Mouse (Mus musculus) stomach, embryonic 16.5 days (tissue): Measurements from ENCODE around the gene Slc16a3. TPM values are rescaled to one million over a fixed set of nuclear protein-coding genes. Genes with fewer than 3 reads are reported as not detected.

Source experiments
- ATAC-seq: fragments of 200-750 bp; cut with Nextera tagmentation; 2 replicates; pipeline ENCODE4 v1.8.0; 2017; ENCODE audit warnings: moderate number of reproducible peaks, moderate TSS enrichment; ENCODE audit not compliant: insufficient read depth, low FRiP score
- H3K27ac ChIP-seq: fragments of 300-500 bp; sonication (generic); 2 replicates; pipeline ENCODE4 v1.5.1; 2014; ENCODE audit warnings: low read length
- H3K27me3 ChIP-seq: fragments of 300-500 bp; sonication (generic); 2 replicates; pipeline ENCODE4 v1.6.1; 2014; ENCODE audit warnings: low read length, control low read depth, mixed read lengths; ENCODE audit not compliant: control insufficient read depth, insufficient read depth
- H3K36me3 ChIP-seq: fragments of 300-500 bp; sonication (generic); 2 replicates; pipeline ENCODE4 v1.6.1; 2014; ENCODE audit warnings: low read length; ENCODE audit not compliant: control insufficient read depth, insufficient read depth
- H3K4me1 ChIP-seq: fragments of 300-500 bp; sonication (generic); 2 replicates; pipeline ENCODE4 v1.6.1; 2014; ENCODE audit warnings: low read length, control low read depth, mixed read lengths; ENCODE audit not compliant: control insufficient read depth, insufficient read depth
- H3K4me2 ChIP-seq: fragments of 300-500 bp; sonication (generic); 2 replicates; pipeline ENCODE4 v1.6.1; 2014; ENCODE audit warnings: low read depth, low read length, mixed read lengths
- H3K4me3 ChIP-seq: fragments of 300-500 bp; sonication (generic); replicated peaks from 2 replicates; pipeline ENCODE4 v1.5.1; 2014; ENCODE audit warnings: mild to moderate bottlenecking, low read length
- H3K9ac ChIP-seq: fragments of 300-500 bp; sonication (generic); 2 replicates; pipeline ENCODE4 v1.6.1; 2014; ENCODE audit warnings: low read length
- H3K9me3 ChIP-seq: fragments of 300-500 bp; sonication (generic); replicated peaks from 2 replicates; pipeline ENCODE4 v1.6.1; 2016; ENCODE audit warnings: low read length, control low read depth; ENCODE audit not compliant: control insufficient read depth
- WGBS: fragments of 180-500 bp; shearing (Covaris S2); extraction: QIAGEN DNeasy Blood & Tissue Kit; methylation state at CpG from one replicate; pipeline ENCODE4 v1.1.7; 2014; 5-methylcytosine and 5-hydroxymethylcytosine counted together
- polyA plus RNA-seq: library from polyadenylated mRNA; unstranded; fragments of >200 nt; fragmentation: Nextera tagmentation; extraction: Ambion mirVana; gene quantifications from 2 replicates; pipeline ENCODE4 v1.2.1, GENCODE M21; 2015

Slc16a3 gene
- polyA plus RNA-seq, 1 experiment from 2014 or later = 64.3 TPM

- no peaks in the 10 kb centered on the region for H3K36me3 ChIP-seq
- H3K4me3 ChIP-seq = no peak overlapping the region
- 90% methylated on average over 3 of the region's 3 CpGs for WGBS
- ATAC-seq = no peak
- peaks cover 17% of the 10 kb centered on the region for H3K4me1 ChIP-seq
- no peak overlapping the region for H3K9ac ChIP-seq
- H3K9me3 ChIP-seq = no peaks in the 10 kb centered on the region
- no peaks in the 10 kb centered on the region for H3K27me3 ChIP-seq
- no peak overlapping the region for H3K27ac ChIP-seq
- no peak overlapping the region for H3K4me2 ChIP-seq
Observed at GRCm38 (mm10) chr11:120993080-120993479, 44.8 kb downstream of the Slc16a3 start.

DNA sequence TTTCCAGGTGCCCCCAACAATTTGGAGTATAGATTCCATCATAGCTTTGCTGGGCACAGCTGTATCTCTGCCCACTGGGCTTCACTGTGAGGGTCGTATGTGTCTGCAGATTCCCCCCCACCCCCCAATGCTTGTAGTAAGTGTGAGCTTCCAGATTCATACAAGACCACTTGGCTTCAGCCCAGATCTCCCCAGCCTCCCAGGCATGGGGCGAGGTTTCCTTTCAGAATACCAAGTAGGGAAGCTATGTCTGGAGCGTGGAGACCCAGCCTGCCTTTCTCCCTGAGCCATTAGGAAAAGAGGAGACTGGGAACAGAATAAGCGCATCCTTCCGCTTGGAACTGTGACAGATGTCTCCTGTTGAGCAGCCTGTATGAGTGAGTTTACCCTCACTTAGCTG, 45.3 kb downstream of the Slc16a3 start:
- Histone ChIP-seq H3K27me3 (no peaks in the 10 kb centered on the region), H3K36me3 (no peaks in the 10 kb centered on the region), H3K27ac (no peak overlapping the region), H3K4me2 (no peak overlapping the region), H3K4me1 (peaks cover 13% of the 10 kb centered on the region), H3K9me3 (no peaks in the 10 kb centered on the region), H3K9ac (no peak overlapping the region), H3K4me3 (no peak overlapping the region)
- no peak for ATAC-seq
- WGBS = 76% methylated on average over 5 of the region's 5 CpGs

DNA sequence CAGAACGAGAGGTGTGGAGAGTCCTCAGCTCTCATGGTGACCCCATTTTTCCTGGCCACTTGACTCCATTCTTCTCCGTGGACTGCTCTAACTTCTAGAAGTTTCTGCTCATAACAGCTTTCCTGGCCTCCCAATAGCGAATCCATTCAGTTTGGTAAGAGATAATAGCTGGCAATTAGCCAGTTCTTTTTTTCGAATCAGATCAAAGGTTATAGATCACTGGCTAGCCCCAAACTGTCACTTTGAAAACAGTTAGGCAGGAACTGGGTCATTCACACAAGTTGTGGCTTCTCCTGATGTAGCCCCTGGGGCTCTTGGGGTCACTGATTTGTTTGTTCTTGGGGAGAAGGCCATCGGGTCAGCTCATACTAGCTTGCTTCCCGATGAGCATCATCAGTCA, 46.5 kb downstream of the Slc16a3 start:
- H3K4me1 ChIP-seq = peaks cover 2% of the 10 kb centered on the region; the same call in 1 of the 2 replicates
- no peaks in the 10 kb centered on the region for H3K27me3 ChIP-seq
- H3K27ac ChIP-seq = no peak overlapping the region
- H3K9me3 ChIP-seq = no peaks in the 10 kb centered on the region
- H3K36me3 ChIP-seq = no peaks in the 10 kb centered on the region
- H3K4me2 ChIP-seq = no peak overlapping the region
- no peak for ATAC-seq
- H3K4me3 ChIP-seq = no peak overlapping the region
- H3K9ac ChIP-seq = no peak overlapping the region
- WGBS = 78% methylated on average over 6 of the region's 6 CpGs

DNA sequence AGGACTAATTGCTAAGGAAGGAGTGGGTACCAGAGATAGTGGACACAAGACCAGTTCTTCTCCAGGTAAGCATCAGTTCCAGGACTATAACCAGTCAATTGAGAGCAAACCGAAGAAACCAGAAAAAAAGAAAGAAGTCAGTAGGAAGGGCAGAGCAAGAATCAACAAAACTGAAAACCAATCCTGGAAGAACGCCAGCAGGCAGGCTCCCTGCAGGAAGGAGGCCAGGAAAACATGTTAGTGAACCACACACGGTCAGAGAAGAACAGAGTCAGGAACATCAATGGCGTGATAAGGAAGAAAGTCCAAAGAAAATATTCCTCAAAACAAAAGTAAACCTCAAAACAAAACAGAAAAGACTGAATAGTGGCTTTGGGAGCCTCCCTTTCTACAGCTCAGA, 53.7 kb downstream of the Slc16a3 start:
- Histone ChIP-seq H3K9me3 (no peaks in the 10 kb centered on the region), H3K4me2 (no peak overlapping the region), H3K27me3 (no peaks in the 10 kb centered on the region), H3K4me3 (no peak overlapping the region), H3K4me1 (peaks cover 5% of the 10 kb centered on the region; the same call in 1 of the 2 replicates), H3K27ac (no peak overlapping the region; the same call in 1 of the 2 replicates), H3K9ac (no peak overlapping the region), H3K36me3 (no peaks in the 10 kb centered on the region)
- whole genome bisulfite sequencing = 29% methylated on average over 4 of the region's 4 CpGs
- no peak for ATAC-seq

DNA sequence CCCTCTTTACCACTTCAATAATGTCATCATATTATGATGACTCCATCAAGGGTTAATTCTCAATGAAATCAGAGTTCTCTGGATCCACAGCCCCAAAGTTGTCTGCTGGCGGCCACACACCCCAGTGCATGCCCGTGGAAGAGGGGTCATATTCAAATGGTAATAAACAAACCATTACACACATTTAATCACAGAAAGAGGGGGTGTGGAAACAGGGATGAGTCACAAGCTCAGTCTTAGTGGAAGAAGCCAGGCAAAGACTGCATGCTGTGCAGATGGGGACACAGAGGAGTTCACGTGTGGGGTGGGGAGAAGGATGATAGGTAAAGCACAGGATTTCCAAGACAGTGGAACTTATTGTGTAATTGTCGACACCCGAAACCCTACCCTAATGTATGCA, 56.0 kb downstream of the Slc16a3 start:
- no peak overlapping the region for H3K4me3 ChIP-seq
- H3K4me1 ChIP-seq = peaks cover 5% of the 10 kb centered on the region; the same call in 1 of the 2 replicates
- ATAC-seq = no peak
- H3K27me3 ChIP-seq = no peaks in the 10 kb centered on the region
- H3K4me2 ChIP-seq = no peak overlapping the region
- H3K9ac ChIP-seq = no peak overlapping the region
- H3K36me3 ChIP-seq = no peaks in the 10 kb centered on the region
- no peak overlapping the region for H3K27ac ChIP-seq
- 60% methylated on average over 5 of the region's 5 CpGs for WGBS
- H3K9me3 ChIP-seq = no peaks in the 10 kb centered on the region

GRCm38 (mm10) chr11:121006184-121006583, 57.9 kb downstream of the Slc16a3 start:
- no peak overlapping the region for H3K4me2 ChIP-seq
- WGBS = 63% methylated on average over 6 of the region's 6 CpGs
- H3K27ac ChIP-seq = no peak overlapping the region
- no peak for ATAC-seq
- H3K4me3 ChIP-seq = no peak overlapping the region
- no peaks in the 10 kb centered on the region for H3K27me3 ChIP-seq
- no peaks in the 10 kb centered on the region for H3K9me3 ChIP-seq
- peaks cover 5% of the 10 kb centered on the region; the same call in 1 of the 2 replicates for H3K4me1 ChIP-seq
- no peaks in the 10 kb centered on the region for H3K36me3 ChIP-seq
- H3K9ac ChIP-seq = no peak overlapping the region

- no peak overlapping the region for H3K4me2 ChIP-seq
- H3K9ac ChIP-seq = no peak overlapping the region
- no peak overlapping the region for H3K4me3 ChIP-seq
- H3K4me1 ChIP-seq = no peaks in the 10 kb centered on the region
- H3K9me3 ChIP-seq = no peaks in the 10 kb centered on the region
- no peak for ATAC-seq
- H3K36me3 ChIP-seq = no peaks in the 10 kb centered on the region
- no peak overlapping the region for H3K27ac ChIP-seq
- WGBS = 93% methylated on average over 3 of the region's 3 CpGs
- H3K27me3 ChIP-seq = no peaks in the 10 kb centered on the region
Observed at GRCm38 (mm10) chr11:121010044-121010755, 61.9 kb downstream of the Slc16a3 start.

Other genes starting within 250 kb of the Slc16a3 start
- gene Cenpx, start 234.7 kb upstream of the Slc16a3 start, polyA plus RNA-seq = 138 and 153 TPM in 2 replicates
- 59.1 and 62.9 TPM in 2 replicates for gene Lrrc45, start 234.6 kb upstream of the Slc16a3 start, polyA plus RNA-seq
- gene Rac3, start 227.0 kb upstream of the Slc16a3 start, polyA plus RNA-seq = 34.6 and 35.3 TPM in 2 replicates
- 43.0 and 46.0 TPM in 2 replicates for gene Dcxr, start 221.2 kb upstream of the Slc16a3 start, polyA plus RNA-seq
- 112 and 150 TPM in 2 replicates for gene Cbr2, start 216.4 kb upstream of the Slc16a3 start, polyA plus RNA-seq
- gene Hmga1b, start 185.7 kb upstream of the Slc16a3 start, polyA plus RNA-seq = 3.9 and 8.1 TPM in 2 replicates
- 41.1 and 43.8 TPM in 2 replicates for gene Rfng, start 164.3 kb upstream of the Slc16a3 start, polyA plus RNA-seq
- gene Gps1, start 164.2 kb upstream of the Slc16a3 start, polyA plus RNA-seq = 166 and 167 TPM in 2 replicates
- 60.6 and 69.3 TPM in 2 replicates for gene Dus1l, start 152.1 kb upstream of the Slc16a3 start, polyA plus RNA-seq
- 51.9 and 55.3 TPM in 2 replicates for gene Fasn, start 123.9 kb upstream of the Slc16a3 start, polyA plus RNA-seq
- gene Ccdc57, start 15.6 kb upstream of the Slc16a3 start, polyA plus RNA-seq = 5.2 and 5.3 TPM in 2 replicates
- gene Csnk1d, start 42.9 kb downstream of the Slc16a3 start, polyA plus RNA-seq = 104 and 114 TPM in 2 replicates
- 2.2 and 2.3 TPM in 2 replicates for gene Cd7, start 90.9 kb downstream of the Slc16a3 start, polyA plus RNA-seq
- gene Sectm1b, start 115.1 kb downstream of the Slc16a3 start, polyA plus RNA-seq = 3.1 and 5.2 TPM in 2 replicates
- gene Sectm1a, start 132.7 kb downstream of the Slc16a3 start, polyA plus RNA-seq = 0.99 and 1.3 TPM in 2 replicates
- gene Tex19.2, start 170.2 kb downstream of the Slc16a3 start, polyA plus RNA-seq = not detected in 2 replicates
- gene Tex19.1, start 197.7 kb downstream of the Slc16a3 start, polyA plus RNA-seq = 0.12 TPM in 1 of 2 replicates, not detected in the other
- gene Uts2r, start 211.8 kb downstream of the Slc16a3 start, polyA plus RNA-seq = 0.08 TPM in 1 of 2 replicates, not detected in the other